Mouse (Mus musculus): ENCODE results near the gene Eif1ad. TPM values are rescaled to one million over a fixed set of nuclear protein-coding genes. Genes with fewer than 3 reads are reported as not detected.
"Not testable (repeated sequence)": the region's sequence is repeated elsewhere in the genome, so short reads cannot be mapped to it uniquely, and the experiment has no call there.

Eif1ad gene
- 19.9 and 20.4 TPM in 2 replicates for polyA plus RNA-seq (2012; rRNA removed)

DNA sequence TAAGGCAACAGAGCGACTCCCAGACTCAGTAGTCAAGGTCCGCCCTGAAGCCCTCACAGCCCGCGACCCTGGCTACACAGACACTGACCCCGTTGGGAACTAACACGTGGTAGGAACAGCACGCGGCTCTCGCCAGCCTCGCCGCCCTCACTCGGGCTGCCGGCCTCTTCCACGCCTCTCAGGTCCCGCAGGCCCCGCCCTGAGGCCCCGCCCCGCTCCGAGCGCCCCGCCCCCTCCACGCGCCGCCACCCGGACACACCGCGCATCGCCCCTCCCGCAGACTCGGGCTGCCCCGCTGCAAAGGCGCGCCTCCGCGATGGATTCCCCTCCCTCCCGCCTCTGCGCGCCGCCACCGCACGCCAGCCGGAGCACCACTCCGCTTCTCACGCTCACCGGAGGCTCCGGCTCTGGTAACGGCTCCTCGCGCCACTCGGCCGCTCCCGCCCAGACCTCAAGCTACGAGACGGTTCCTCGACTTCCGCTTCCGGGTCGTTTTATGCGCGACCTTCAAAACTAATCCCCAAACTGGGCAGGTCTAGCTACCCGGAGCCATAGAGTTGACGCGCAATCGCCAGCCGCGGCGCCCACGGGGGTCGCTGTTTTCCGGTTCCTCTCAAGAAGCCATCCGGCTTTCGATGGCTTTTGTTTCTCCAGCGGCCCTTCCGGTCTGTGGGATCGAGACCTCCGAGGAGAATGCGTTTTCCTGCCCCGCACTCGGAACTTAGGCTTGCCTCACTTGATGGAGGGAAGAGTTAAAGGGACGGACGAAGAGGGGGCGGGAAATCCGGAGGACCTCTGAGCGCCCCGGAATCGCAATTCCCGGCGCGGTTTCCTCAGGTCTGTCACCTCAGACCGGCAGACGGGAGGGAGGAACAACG is at the start of gene Eif1ad:
Gene Eif1ad (plus strand): TSS at position 567 of the 878 bp plus-strand sequence.
- no peak for DNase-seq (ENCODE audit: low read depth)

DNA sequence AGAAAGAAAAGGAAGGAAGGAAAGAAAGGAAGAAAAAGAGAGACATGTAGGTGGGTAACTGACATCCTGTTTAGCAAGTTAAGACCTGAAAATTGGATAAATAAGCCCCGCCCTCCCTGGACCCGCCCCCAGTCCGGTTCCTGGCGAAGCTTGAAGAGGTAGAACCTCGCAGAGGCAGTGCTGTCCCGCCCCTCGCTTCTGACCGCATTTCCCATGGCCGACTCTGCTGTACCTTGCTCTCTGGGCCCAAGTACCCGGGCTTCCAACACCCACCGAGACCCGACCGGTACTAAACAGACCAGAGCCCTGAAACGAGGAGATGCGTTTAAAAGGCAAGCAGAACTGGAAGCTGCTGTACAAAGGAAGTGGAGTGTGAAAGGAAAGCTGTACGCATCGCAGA is 42.7 kb upstream of the Eif1ad start:
- no peak for DNase-seq (ENCODE audit: low read depth)

DNA sequence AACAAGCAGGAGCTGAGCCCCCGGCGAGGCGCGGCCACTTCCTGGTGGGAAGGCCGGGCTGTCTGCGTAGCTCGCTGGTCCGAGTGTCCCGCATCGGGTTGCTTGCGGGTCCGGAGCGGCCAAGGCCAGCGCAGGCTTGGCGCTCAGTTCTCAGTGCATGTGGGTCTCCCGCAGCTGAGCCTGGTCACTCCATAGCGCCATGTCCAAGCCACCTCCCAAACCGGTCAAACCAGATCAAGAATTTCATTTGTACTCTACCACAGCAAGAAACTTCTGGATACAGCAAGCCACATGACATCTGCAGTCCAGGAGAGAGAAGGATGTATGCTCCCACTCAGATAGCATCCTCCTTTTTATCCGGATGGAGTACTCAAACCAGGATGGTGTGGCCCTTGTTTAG is 38.6 kb upstream of the Eif1ad start:
- no peak for DNase-seq (ENCODE audit: low read depth)

- no peak for DNase-seq (ENCODE audit: low read depth)
Measured at GRCm38 (mm10) chr19:5334741-5335140, 31.8 kb upstream of the Eif1ad start.

GRCm38 (mm10) chr19:5335441-5335840 is 31.1 kb upstream of the Eif1ad start, which contains the start of gene Catsper1:
Gene Catsper1 (plus strand): TSS chr19:5335741.
- DNase-seq (ENCODE audit: low read depth): no peak

DNA sequence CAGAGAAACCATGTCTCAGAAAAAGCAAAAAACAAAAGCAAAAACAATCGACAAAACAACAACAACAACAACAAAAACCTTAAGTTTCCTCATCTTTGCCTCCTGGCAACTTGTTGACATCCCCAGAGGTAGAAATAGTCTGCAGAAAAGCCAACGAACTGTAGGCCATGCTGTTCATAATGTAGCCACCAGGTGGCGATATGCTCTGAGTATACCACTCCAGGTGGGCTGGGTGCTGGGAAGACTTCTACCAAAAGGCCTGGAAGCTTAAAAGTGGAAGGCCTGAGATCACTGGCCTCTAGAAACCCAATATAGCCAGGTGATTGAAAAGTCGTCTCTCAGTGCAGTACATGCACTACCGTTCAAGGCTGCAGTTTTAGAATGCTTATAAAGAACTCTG is 28.6 kb upstream of the Eif1ad start:
- DNase-seq (ENCODE audit: low read depth): no peak

- DNase-seq (ENCODE audit: low read depth): no peak
Measured at GRCm38 (mm10) chr19:5341360-5341759, 25.2 kb upstream of the Eif1ad start.

DNA sequence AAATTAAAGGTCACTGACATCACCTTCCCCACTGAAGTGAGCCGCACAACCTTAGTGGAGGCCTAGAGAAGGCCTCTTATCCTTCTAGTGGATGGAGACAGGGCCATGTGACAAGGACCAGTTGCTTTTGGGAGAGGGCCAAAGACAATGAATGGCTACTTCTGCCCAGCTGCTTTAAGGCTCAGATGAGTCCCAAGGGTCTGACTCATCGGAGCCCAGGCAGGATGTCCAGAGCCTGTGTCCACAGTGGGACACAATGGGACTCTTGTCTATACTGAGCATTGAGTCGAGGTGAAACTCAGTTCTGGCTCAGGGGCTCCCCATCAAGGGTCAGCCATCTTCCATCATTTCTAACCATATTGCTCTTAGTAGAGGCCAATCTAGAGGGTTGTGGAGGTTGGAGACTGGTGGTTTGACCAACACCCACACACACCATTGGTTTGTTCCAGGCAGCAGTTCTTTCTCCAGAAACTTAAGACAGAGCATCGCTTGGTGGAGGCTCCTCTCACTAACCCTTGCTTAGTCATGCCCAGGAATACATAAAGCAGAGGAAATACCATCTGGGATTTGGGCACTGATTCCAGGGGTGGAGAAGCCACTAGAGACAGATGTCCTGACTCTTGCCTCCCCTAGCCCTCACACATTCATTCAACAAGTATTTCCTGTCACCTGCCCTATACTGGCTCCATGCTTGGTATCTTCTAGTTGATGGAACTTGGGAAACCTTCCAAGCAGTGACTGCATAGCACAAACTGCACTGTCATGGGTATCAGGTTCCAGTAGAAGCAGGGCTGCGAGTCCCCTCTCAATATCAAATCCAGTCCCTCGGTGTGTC is 21.0 kb upstream of the Eif1ad start:
- no peak for DNase-seq (ENCODE audit: low read depth)

DNA sequence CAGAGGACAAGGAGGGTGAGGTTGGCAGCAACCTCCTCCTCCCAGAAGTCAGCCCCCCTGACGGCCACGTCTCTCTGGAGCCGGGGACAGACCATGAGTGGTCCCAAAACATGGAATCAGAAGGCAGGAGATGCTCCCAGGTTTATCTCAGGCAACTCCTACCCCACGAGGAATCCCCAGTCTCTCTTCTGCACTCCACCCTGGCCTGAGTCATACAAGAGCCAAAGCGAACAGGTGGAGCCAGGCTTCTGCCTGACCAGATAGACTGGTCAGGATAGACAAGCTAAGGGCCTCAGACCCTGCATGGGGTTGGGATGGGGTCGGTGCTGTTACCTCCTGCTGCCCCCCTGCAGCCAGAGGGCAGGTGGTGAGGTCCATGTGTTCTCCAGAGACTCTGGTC is 18.5 kb upstream of the Eif1ad start:
- DNase-seq (ENCODE audit: low read depth): no peak

GRCm38 (mm10) chr19:5348526-5349501 is 17.7 kb upstream of the Eif1ad start:
- no peak for DNase-seq (ENCODE audit: low read depth)

DNA sequence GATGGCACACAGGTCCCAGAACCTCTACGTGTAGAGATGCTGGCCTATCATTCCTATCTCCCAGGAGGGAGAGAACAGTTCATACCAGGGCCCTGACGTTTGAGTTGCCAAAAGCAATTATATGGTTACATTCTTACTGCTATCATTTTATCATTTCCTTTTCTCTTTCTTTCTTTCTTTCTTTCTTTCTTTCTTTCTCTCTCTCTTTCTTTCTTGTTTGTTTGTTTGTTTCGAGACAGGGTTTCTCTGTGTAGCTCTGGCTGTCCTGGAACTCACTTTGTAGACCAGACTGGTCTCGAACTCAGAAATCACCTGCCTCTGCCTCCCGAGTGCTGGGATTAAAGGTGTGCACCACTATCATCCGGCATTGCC is 17.1 kb upstream of the Eif1ad start, which contains the start of gene Cst6:
Gene Cst6 (minus strand): TSS at position 73 of the 372 bp plus-strand sequence.
- not testable (repeated sequence) for DNase-seq (ENCODE audit: low read depth)

DNA sequence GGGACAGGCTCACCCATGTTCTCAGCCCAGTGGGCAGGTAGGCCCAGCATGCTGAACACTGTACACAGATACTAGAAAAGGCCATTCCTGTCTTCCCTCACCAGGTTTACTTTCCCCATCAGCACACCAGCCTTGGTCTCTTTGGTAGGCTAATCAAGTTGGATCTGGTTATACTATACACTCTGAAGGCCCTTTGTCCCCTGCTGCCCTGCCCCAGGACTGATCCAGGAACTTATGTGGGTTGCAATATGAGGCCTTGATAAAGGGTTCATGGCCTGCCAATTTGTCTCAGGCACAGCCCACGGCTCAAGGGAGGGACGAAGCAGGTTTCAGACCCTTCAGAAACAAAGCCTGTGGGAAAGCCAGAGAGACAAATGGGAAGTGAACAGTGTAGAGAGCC is 12.9 kb upstream of the Eif1ad start:
- DNase-seq (ENCODE audit: low read depth): no peak

DNA sequence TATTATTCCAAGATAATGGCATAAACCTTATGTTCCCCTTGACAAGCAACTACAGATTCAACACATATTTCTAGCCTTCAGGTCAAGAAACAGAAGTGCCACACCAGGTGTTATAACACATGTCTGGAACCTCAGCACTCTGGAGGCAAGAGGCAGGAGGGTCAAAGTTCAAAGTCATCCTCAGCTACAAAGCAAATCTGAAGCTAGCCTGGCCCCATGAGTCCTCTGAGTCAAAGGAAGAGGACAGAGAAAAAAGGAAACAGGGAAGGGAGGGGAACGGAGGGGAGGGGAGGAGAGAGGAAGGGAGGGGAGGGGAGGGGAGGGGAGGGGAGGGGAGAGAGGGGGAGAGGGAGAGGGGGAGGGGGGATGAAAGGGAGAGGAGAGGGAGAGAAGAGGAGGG is 10.5 kb upstream of the Eif1ad start:
- no peak for DNase-seq (ENCODE audit: low read depth)

DNA sequence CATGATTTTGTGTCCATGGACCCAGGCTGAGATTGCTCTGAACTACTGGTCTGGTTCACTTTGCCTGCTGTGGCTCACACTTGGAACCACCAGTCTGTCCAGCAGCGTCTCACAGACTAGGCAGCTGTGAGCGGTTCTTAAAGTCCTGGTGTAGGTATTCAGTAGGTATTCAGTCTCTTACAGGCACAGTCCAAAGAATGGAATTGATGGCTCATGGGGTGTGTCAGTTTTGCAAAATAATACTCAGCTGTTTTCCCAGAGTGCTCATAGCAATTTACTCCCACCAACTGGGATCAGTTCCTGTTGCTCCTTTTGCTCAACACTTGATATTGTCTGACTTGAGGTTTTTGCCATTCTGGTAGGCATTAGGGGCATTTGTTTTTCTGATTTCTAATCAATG is 4.4 kb upstream of the Eif1ad start:
- no peak for DNase-seq (ENCODE audit: low read depth)

- no peak for DNase-seq (ENCODE audit: low read depth)
Measured at GRCm38 (mm10) chr19:5364124-5364523, 2.4 kb upstream of the Eif1ad start.

DNA sequence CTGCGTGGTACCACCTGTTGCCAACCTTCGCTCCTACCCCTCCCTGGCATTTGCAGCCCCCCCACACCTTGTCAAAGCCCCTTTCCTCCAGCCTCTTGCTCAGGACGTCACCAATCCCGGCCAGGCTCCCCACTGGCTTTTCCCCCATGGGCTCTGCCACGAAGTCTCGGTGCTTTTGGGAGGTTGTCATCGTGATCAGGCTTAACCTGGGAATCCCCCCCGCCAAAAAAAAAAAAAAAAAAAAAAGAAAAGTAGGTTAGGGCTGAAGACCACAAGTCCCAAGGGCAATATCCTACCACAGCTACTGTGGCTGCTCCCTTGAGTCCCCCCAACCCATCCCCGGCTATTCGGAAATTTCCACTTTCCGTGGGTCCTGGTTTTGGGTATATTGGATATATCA is 790 bp upstream of the Eif1ad start:
- DNase-seq (ENCODE audit: low read depth): no peak

DNA sequence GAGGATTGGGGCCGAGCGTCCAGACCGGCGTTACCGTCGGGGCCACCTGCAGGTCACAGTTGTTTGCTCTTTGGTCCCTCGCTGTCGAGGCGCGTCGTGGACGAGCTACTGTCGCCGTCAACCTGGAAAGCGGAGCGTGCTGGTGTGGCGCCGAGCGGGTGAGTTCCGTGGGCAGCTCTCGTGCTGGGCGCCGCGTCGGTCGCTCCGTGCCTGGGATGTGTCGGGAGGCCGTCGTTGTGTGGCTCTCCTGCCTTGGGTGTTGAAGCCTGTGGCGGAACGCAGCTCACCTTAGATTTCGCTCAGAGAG is 465 bp downstream of the Eif1ad start, which contains the start of gene Banf1:
Gene Banf1 (minus strand): TSS at position 116 of the 307 bp plus-strand sequence.
- DNase-seq (ENCODE audit: low read depth): no peak

- no peak for DNase-seq (ENCODE audit: low read depth)
Measured at GRCm38 (mm10) chr19:5367455-5367854, 914 bp downstream of the Eif1ad start.

GRCm38 (mm10) chr19:5370932-5371331 is 4.4 kb downstream of the Eif1ad start:
- no peak for DNase-seq (ENCODE audit: low read depth)

GRCm38 (mm10) chr19:5372724-5373123 is 6.2 kb downstream of the Eif1ad start:
- DNase-seq (ENCODE audit: low read depth): no peak

DNA sequence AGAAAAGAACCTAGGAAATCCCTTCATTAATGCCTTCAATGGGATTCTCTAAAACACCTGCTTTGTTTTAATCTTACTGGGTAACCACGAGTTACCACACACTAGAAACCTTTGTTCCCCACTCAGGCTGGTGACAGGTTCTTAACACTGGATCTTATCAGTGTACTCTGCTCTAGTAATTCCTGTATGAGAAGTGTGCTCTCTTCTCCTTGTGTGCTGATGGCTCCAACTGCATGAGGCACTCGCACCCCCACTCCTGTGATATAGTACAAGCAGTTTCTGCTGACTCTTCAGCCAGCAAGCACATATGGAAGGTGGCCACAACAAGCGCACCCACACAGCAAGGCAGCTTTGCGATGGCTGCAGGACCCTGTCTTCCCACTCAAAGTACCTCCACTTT is 7.6 kb downstream of the Eif1ad start:
- DNase-seq (ENCODE audit: low read depth): no peak

DNA sequence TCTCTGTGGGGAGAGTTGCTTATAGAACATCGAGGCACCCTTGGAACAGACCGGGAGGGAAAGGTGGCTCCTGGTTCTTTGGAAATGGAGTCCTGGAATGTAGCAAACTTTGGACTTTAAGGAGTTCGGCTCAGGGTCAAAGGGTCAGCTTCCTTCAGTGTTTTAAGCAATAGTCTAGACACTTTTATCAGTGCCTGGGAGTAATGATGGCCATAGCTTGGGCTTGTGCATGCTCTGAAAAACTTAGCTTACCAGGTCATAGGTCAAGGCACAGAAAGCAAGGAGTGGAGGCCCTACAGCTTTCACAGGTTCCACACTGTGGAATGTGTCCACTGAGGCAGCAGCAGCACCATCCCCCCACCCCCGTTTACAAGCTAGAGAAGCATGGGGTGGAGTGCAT is 8.2 kb downstream of the Eif1ad start:
- DNase-seq (ENCODE audit: low read depth): no peak
